Mouse (Mus musculus): ENCODE data around the gene Gdpd3. TPM values are rescaled to one million over a fixed set of nuclear protein-coding genes. Genes with fewer than 3 reads are reported as not detected.

Gdpd3 gene
- polyA plus RNA-seq, 1 experiment from 2014 or later = 2.0 TPM

GRCm38 (mm10) chr7:126740132-126740735, 25.9 kb upstream of the Gdpd3 start:
- Histone ChIP-seq H3K9me3 (ENCODE audit: control insufficient read depth, low read length) (no peaks in the 10 kb centered on the region), H3K36me3 (ENCODE audit: control insufficient read depth, insufficient read depth, low read length) (no peaks in the 10 kb centered on the region), H3K27me3 (ENCODE audit: control insufficient read depth, insufficient read depth, low read length) (no peaks in the 10 kb centered on the region), H3K4me3 (replicated peaks; ENCODE audit: low read depth, low read length) (no peak overlapping the region), H3K27ac (replicated peaks; ENCODE audit: low read depth, low read length) (no peak overlapping the region), H3K4me1 (ENCODE audit: control insufficient read depth, insufficient read depth, low read length) (no peaks in the 10 kb centered on the region), H3K4me2 (ENCODE audit: low read length) (no peak overlapping the region), H3K9ac (replicated peaks; ENCODE audit: low read length) (no peak overlapping the region)
- WGBS = 65% methylated on average over 13 of the region's 13 CpGs
- ATAC-seq (ENCODE audit: low FRiP score, low TSS enrichment) (no peak), DNase-seq (no peak)

GRCm38 (mm10) chr7:126740977-126741376, 25.2 kb upstream of the Gdpd3 start:
- no peak overlapping the region for H3K27ac ChIP-seq (replicated peaks; ENCODE audit: low read depth, low read length)
- ATAC-seq (ENCODE audit: low FRiP score, low TSS enrichment) (no peak), DNase-seq (no peak)
- H3K36me3 ChIP-seq (ENCODE audit: control insufficient read depth, insufficient read depth, low read length) = no peaks in the 10 kb centered on the region
- H3K27me3 ChIP-seq (ENCODE audit: control insufficient read depth, insufficient read depth, low read length) = no peaks in the 10 kb centered on the region
- H3K4me3 ChIP-seq (replicated peaks; ENCODE audit: low read depth, low read length) = no peak overlapping the region
- no peaks in the 10 kb centered on the region for H3K9me3 ChIP-seq (ENCODE audit: control insufficient read depth, low read length)
- WGBS = 85% methylated on average over 5 of the region's 5 CpGs
- no peak overlapping the region for H3K9ac ChIP-seq (replicated peaks; ENCODE audit: low read length)
- no peaks in the 10 kb centered on the region for H3K4me1 ChIP-seq (ENCODE audit: control insufficient read depth, insufficient read depth, low read length)
- H3K4me2 ChIP-seq (ENCODE audit: low read length) = no peak overlapping the region

GRCm38 (mm10) chr7:126741452-126741851, 24.7 kb upstream of the Gdpd3 start:
- ATAC-seq (ENCODE audit: low FRiP score, low TSS enrichment) = no peak
- DNase-seq = no peak
- WGBS = 91% methylated on average over 5 of the region's 5 CpGs
- Histone ChIP-seq H3K4me2 (ENCODE audit: low read length) (no peak overlapping the region), H3K9ac (replicated peaks; ENCODE audit: low read length) (no peak overlapping the region), H3K4me1 (ENCODE audit: control insufficient read depth, insufficient read depth, low read length) (no peaks in the 10 kb centered on the region), H3K27ac (replicated peaks; ENCODE audit: low read depth, low read length) (no peak overlapping the region), H3K4me3 (replicated peaks; ENCODE audit: low read depth, low read length) (no peak overlapping the region), H3K9me3 (ENCODE audit: control insufficient read depth, low read length) (no peaks in the 10 kb centered on the region), H3K27me3 (ENCODE audit: control insufficient read depth, insufficient read depth, low read length) (no peaks in the 10 kb centered on the region), H3K36me3 (ENCODE audit: control insufficient read depth, insufficient read depth, low read length) (no peaks in the 10 kb centered on the region)

- no peaks in the 10 kb centered on the region for H3K27me3 ChIP-seq (ENCODE audit: control insufficient read depth, insufficient read depth, low read length)
- H3K4me2 ChIP-seq (ENCODE audit: low read length) = no peak overlapping the region
- WGBS = 94% methylated on average over 13 of the region's 13 CpGs
- H3K27ac ChIP-seq (replicated peaks; ENCODE audit: low read depth, low read length) = no peak overlapping the region
- no peak overlapping the region for H3K9ac ChIP-seq (replicated peaks; ENCODE audit: low read length)
- ATAC-seq (ENCODE audit: low FRiP score, low TSS enrichment) (no peak), DNase-seq (no peak)
- H3K36me3 ChIP-seq (ENCODE audit: control insufficient read depth, insufficient read depth, low read length) = no peaks in the 10 kb centered on the region
- H3K9me3 ChIP-seq (ENCODE audit: control insufficient read depth, low read length) = no peaks in the 10 kb centered on the region
- H3K4me3 ChIP-seq (replicated peaks; ENCODE audit: low read depth, low read length) = no peak overlapping the region
- no peaks in the 10 kb centered on the region for H3K4me1 ChIP-seq (ENCODE audit: control insufficient read depth, insufficient read depth, low read length)
Observed at GRCm38 (mm10) chr7:126741964-126742482, 24.1 kb upstream of the Gdpd3 start.

DNA sequence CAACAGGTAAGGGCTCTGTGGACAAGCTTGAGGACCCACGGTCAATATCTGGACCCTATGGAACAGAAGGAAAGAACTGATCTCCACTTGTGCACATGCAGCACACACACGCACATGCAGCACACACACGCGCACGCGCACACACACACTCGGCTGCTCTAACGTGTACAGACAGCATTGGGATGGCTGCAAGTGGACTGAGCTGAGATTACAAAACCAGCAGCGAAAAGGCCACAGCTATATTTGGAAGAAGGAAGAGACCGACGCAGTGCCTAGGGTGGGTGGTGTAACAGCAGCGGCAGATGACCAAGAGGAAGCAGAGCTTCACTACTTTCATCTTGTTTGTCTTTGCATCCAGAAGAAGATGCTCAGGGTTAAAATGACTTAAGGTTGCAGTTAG, 20.1 kb upstream of the Gdpd3 start:
- H3K27ac ChIP-seq (replicated peaks; ENCODE audit: low read depth, low read length) = no peak overlapping the region
- H3K4me3 ChIP-seq (replicated peaks; ENCODE audit: low read depth, low read length) = no peak overlapping the region
- H3K9me3 ChIP-seq (ENCODE audit: control insufficient read depth, low read length) = no peaks in the 10 kb centered on the region
- H3K9ac ChIP-seq (replicated peaks; ENCODE audit: low read length) = no peak overlapping the region
- no peak overlapping the region for H3K4me2 ChIP-seq (ENCODE audit: low read length)
- no peaks in the 10 kb centered on the region for H3K4me1 ChIP-seq (ENCODE audit: control insufficient read depth, insufficient read depth, low read length)
- ATAC-seq (ENCODE audit: low FRiP score, low TSS enrichment) = no peak
- no peaks in the 10 kb centered on the region for H3K36me3 ChIP-seq (ENCODE audit: control insufficient read depth, insufficient read depth, low read length)
- no peaks in the 10 kb centered on the region for H3K27me3 ChIP-seq (ENCODE audit: control insufficient read depth, insufficient read depth, low read length)
- DNase-seq = no peak
- 93% methylated on average over 12 of the region's 12 CpGs for WGBS

DNA sequence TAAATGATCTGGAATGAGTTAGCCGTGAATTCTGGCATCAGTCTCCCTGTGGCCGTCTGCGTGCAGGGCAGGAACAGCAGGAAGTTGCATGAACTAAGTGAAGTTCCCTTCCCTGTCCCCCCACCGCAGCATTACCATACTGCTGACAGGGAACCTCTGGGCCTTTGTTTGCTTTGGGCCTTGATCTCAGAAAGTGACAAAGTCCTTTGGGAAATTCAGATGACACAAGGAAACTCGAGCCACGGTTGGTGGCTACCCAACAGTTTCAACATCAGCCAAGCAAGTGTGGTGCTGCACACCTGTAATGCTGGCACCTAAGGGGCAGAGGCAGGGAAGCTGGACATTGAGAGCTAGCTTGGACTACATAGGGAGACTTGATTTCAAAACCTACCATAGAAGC, 19.3 kb upstream of the Gdpd3 start:
- no peak for ATAC-seq (ENCODE audit: low FRiP score, low TSS enrichment)
- 51% methylated on average over 6 of the region's 6 CpGs for WGBS
- H3K36me3 ChIP-seq (ENCODE audit: control insufficient read depth, insufficient read depth, low read length) = no peaks in the 10 kb centered on the region
- no peak for DNase-seq
- H3K27ac ChIP-seq (replicated peaks; ENCODE audit: low read depth, low read length) = no peak overlapping the region
- H3K9me3 ChIP-seq (ENCODE audit: control insufficient read depth, low read length) = no peaks in the 10 kb centered on the region
- no peak overlapping the region for H3K4me3 ChIP-seq (replicated peaks; ENCODE audit: low read depth, low read length)
- no peak overlapping the region for H3K9ac ChIP-seq (replicated peaks; ENCODE audit: low read length)
- H3K27me3 ChIP-seq (ENCODE audit: control insufficient read depth, insufficient read depth, low read length) = no peaks in the 10 kb centered on the region
- H3K4me1 ChIP-seq (ENCODE audit: control insufficient read depth, insufficient read depth, low read length) = no peaks in the 10 kb centered on the region
- no peak overlapping the region for H3K4me2 ChIP-seq (ENCODE audit: low read length)

- Histone ChIP-seq H3K36me3 (ENCODE audit: control insufficient read depth, insufficient read depth, low read length) (no peaks in the 10 kb centered on the region), H3K4me2 (ENCODE audit: low read length) (no peak overlapping the region), H3K4me1 (ENCODE audit: control insufficient read depth, insufficient read depth, low read length) (no peaks in the 10 kb centered on the region), H3K27ac (replicated peaks; ENCODE audit: low read depth, low read length) (no peak overlapping the region), H3K9me3 (ENCODE audit: control insufficient read depth, low read length) (no peaks in the 10 kb centered on the region), H3K4me3 (replicated peaks; ENCODE audit: low read depth, low read length) (no peak overlapping the region), H3K27me3 (ENCODE audit: control insufficient read depth, insufficient read depth, low read length) (no peaks in the 10 kb centered on the region), H3K9ac (replicated peaks; ENCODE audit: low read length) (no peak overlapping the region)
- WGBS = 85% methylated on average over 7 of the region's 7 CpGs
- ATAC-seq (ENCODE audit: low FRiP score, low TSS enrichment) (no peak), DNase-seq (no peak)
Observed at GRCm38 (mm10) chr7:126748824-126749223, 17.3 kb upstream of the Gdpd3 start.

DNA sequence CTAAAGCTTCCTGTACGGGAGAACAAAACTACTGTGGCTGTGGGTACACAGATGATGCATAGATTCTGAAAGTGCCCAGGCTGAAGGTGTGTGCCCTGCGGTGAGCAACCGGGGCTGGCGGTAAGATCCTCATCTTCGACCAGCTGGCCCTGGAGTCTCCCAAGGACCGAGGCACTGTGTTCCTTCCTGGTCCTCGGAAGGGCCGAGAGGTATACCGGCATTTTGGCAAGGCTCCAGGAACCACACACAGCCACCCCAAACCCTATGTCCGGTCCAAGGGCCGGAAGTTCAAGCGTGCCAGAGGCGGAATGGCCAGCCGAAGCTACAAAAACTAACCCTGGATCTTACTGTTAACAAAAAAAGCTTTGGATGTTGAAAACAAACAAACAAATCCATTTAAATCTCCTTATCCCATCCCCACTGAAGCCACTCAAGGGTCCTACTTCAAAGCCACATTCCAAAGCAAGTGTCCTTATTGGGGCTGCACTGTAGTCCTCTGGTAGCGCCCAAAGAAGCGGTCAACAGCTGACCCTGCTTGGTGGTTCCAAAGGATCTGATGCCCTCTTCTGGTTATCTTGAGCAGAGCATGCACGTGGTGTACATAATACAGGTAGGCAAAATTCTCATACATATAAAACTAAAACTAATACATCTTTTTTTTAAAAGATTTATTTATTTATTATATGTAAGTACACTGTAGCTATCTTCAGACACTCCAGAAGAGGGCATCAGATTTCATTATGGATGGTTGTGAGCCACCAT, 16.4 kb upstream of the Gdpd3 start:
- H3K36me3 ChIP-seq (ENCODE audit: control insufficient read depth, insufficient read depth, low read length) = no peaks in the 10 kb centered on the region
- no peaks in the 10 kb centered on the region for H3K27me3 ChIP-seq (ENCODE audit: control insufficient read depth, insufficient read depth, low read length)
- H3K27ac ChIP-seq (replicated peaks; ENCODE audit: low read depth, low read length) = no peak overlapping the region
- H3K4me1 ChIP-seq (ENCODE audit: control insufficient read depth, insufficient read depth, low read length) = no peaks in the 10 kb centered on the region
- ATAC-seq (ENCODE audit: low FRiP score, low TSS enrichment) (no peak), DNase-seq (no peak)
- 95% methylated on average over 17 of the region's 17 CpGs for WGBS
- no peak overlapping the region for H3K9ac ChIP-seq (replicated peaks; ENCODE audit: low read length)
- H3K4me3 ChIP-seq (replicated peaks; ENCODE audit: low read depth, low read length) = no peak overlapping the region
- no peak overlapping the region for H3K4me2 ChIP-seq (ENCODE audit: low read length)
- H3K9me3 ChIP-seq (ENCODE audit: control insufficient read depth, low read length) = no peaks in the 10 kb centered on the region

DNA sequence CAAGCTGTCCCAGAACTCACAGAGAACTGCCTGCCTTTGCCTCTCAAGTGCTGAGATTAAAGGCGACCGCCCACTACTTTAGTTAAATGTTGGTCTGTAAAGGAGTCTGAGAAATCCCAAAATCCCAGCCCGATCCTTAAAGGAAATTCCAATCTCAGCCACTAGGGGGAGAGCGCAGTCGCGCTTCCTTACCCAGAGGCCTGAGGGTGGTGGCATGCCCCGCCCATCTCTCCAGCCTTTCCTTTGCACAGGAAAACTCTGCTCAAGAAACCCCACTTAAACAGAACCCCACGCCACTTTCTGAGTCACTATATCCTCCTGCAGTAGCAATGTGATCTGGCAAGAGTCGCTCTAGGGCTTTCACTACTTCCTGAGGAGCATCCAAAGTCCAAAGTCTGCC, 11.3 kb upstream of the Gdpd3 start:
- H3K4me1 ChIP-seq (ENCODE audit: control insufficient read depth, insufficient read depth, low read length) = no peaks in the 10 kb centered on the region; the same call in 1 of the 2 replicates
- no peaks in the 10 kb centered on the region for H3K9me3 ChIP-seq (ENCODE audit: control insufficient read depth, low read length)
- no peak overlapping the region for H3K4me3 ChIP-seq (replicated peaks; ENCODE audit: low read depth, low read length)
- H3K4me2 ChIP-seq (ENCODE audit: low read length) = no peak overlapping the region
- no peaks in the 10 kb centered on the region for H3K36me3 ChIP-seq (ENCODE audit: control insufficient read depth, insufficient read depth, low read length)
- ATAC-seq (ENCODE audit: low FRiP score, low TSS enrichment) (peak; percentile 68; the same call in 1 of the 2 replicates), DNase-seq (peak; percentile 89)
- no peaks in the 10 kb centered on the region for H3K27me3 ChIP-seq (ENCODE audit: control insufficient read depth, insufficient read depth, low read length)
- WGBS = under 1% methylated on average over 9 of the region's 9 CpGs
- no peak overlapping the region for H3K9ac ChIP-seq (replicated peaks; ENCODE audit: low read length)
- H3K27ac ChIP-seq (replicated peaks; ENCODE audit: low read depth, low read length) = no peak overlapping the region
